Mouse (Mus musculus): ENCODE results near the gene Acadm. TPM values are rescaled to one million over a fixed set of nuclear protein-coding genes. Genes with fewer than 3 reads are reported as not detected.

Gene Acadm
- polyA plus RNA-seq, 1 experiment from 2014 or later: 63.7 TPM

Other genes with a start within 250 kb of the Acadm start
- 28.3 and 30.3 TPM in 2 replicates for gene St6galnac3, start 219.5 kb downstream of the Acadm start, polyA plus RNA-seq (2015; fragmentation: Nextera tagmentation; extraction: Ambion mirVana)
- gene Asb17, start 100.4 kb downstream of the Acadm start, polyA plus RNA-seq (2015; fragmentation: Nextera tagmentation; extraction: Ambion mirVana): 0.17 and 0.21 TPM in 2 replicates
- 0.09 and 0.25 TPM in 2 replicates for gene Msh4, start 38.5 kb downstream of the Acadm start, polyA plus RNA-seq (2015; fragmentation: Nextera tagmentation; extraction: Ambion mirVana)
- 44.9 and 46.1 TPM in 2 replicates for gene Rabggtb, start 31.6 kb downstream of the Acadm start, polyA plus RNA-seq (2015; fragmentation: Nextera tagmentation; extraction: Ambion mirVana)
- 6.4 and 6.5 TPM in 2 replicates for gene Slc44a5, start 28.8 kb upstream of the Acadm start, polyA plus RNA-seq (2015; fragmentation: Nextera tagmentation; extraction: Ambion mirVana)

Data from hindbrain, embryonic 13.5 days (tissue).